Comparison of ENCODE assay signal across 10 mouse cellular contexts in genomic region chr6:38839891-38840290, GRCm38 (mm10).
"Had no signal": no experiment of that assay in that cellular context is flagged by ENCODE, and none has a peak within 500 bp of the region (broad histone marks: within the 10 kb centered on the region; RNA-seq: fewer than 3 reads in every experiment).

No protein-coding gene starts in this region.

- H3K9ac ChIP-seq: liver, embryonic 13.5 days; liver, postnatal 0 days; midbrain, embryonic 13.5 days had no signal

- H3K27me3 ChIP-seq: liver, embryonic 13.5 days; midbrain, embryonic 13.5 days had no signal

- H3K4me1 ChIP-seq: limb, embryonic 10.5 days had no signal

- ATAC-seq: liver, postnatal 0 days; midbrain, embryonic 13.5 days had no signal

- DNase-seq: kidney, adult 8-10 months; kidney, postnatal 25 days; liver, embryonic 13.5 days; liver, postnatal 0 days; lung, postnatal 36 days; right cerebral cortex, postnatal 4 days; spleen, adult 18-20 months; thymus, postnatal 36 days had no signal

- H3K4me3 ChIP-seq: limb, embryonic 10.5 days; liver, embryonic 13.5 days; midbrain, embryonic 13.5 days had no signal

- H3K4me2 ChIP-seq: liver, embryonic 13.5 days; midbrain, embryonic 13.5 days had no signal

- H3K9me3 ChIP-seq: limb, embryonic 10.5 days; liver, embryonic 13.5 days; midbrain, embryonic 13.5 days had no signal

- H3K27ac ChIP-seq: limb, embryonic 10.5 days; liver, embryonic 13.5 days; midbrain, embryonic 13.5 days had no signal
